Mouse (Mus musculus): ENCODE data around the gene Lrig1. TPM values are rescaled to one million over a fixed set of nuclear protein-coding genes. Genes with fewer than 3 reads are reported as not detected.

The Lrig1 gene
- polyA plus RNA-seq, 1 experiment from 2014 or later, result 7.7 TPM

DNA sequence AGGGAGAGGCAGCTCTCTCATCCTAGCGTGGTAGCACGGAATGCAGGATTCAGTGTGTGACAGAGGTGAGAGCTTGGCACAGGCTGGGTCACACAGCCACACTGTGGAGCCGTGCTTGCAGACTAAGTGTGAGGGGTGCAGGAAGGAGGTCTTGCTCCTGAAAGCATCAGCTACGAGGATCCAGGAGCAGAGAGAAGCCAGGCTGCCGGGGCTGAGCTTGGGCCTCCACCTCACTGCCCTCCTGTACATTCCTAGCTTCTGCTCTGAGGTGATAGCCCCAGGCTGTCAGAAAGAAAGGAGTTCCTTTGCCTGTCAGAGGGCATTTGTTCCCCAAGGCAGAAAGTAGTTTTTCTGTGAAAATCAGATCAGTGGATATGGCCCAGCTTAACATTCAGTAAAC is 104.8 kb downstream of the Lrig1 start:
- H3K27ac ChIP-seq (ENCODE audit: low read length), result peak overlapping the region; percentile 41

GRCm38 (mm10) chr6:94594711-94595110 is 105.2 kb downstream of the Lrig1 start:
- Histone ChIP-seq H3K4me3 (ENCODE audit: low read length) (no peak overlapping the region), H3K4me1 (ENCODE audit: control insufficient read depth, insufficient read depth, low read length) (peaks cover 51% of the 10 kb centered on the region), H3K4me2 (ENCODE audit: low read depth, low read length) (no peak overlapping the region), H3K27ac (ENCODE audit: low read length) (peak overlapping the region; percentile 44), H3K9ac (ENCODE audit: low read length) (peak overlapping the region; percentile 35; the same call in 1 of the 2 replicates), H3K36me3 (ENCODE audit: control insufficient read depth, insufficient read depth) (no peaks in the 10 kb centered on the region), H3K27me3 (ENCODE audit: control insufficient read depth, insufficient read depth, low read length) (no peaks in the 10 kb centered on the region), H3K9me3 (replicated peaks; ENCODE audit: control insufficient read depth, low read length) (no peaks in the 10 kb centered on the region)
- no peak for ATAC-seq (replicated peaks; ENCODE audit: extremely low read depth, insufficient read depth, low FRiP score)
- 57% methylated on average over 11 of the region's 11 CpGs for WGBS

More for the DNA sequence above, 104.8 kb downstream of the Lrig1 start:
- Histone ChIP-seq H3K4me1 (ENCODE audit: control insufficient read depth, insufficient read depth, low read length) (peaks cover 51% of the 10 kb centered on the region), H3K4me3 (ENCODE audit: low read length) (no peak overlapping the region), H3K27me3 (ENCODE audit: control insufficient read depth, insufficient read depth, low read length) (no peaks in the 10 kb centered on the region), H3K9ac (ENCODE audit: low read length) (no peak overlapping the region), H3K4me2 (ENCODE audit: low read depth, low read length) (no peak overlapping the region), H3K9me3 (replicated peaks; ENCODE audit: control insufficient read depth, low read length) (no peaks in the 10 kb centered on the region), H3K36me3 (ENCODE audit: control insufficient read depth, insufficient read depth) (no peaks in the 10 kb centered on the region)
- ATAC-seq (replicated peaks; ENCODE audit: extremely low read depth, insufficient read depth, low FRiP score), result no peak
- WGBS, result 37% methylated on average over 5 of the region's 5 CpGs

DNA sequence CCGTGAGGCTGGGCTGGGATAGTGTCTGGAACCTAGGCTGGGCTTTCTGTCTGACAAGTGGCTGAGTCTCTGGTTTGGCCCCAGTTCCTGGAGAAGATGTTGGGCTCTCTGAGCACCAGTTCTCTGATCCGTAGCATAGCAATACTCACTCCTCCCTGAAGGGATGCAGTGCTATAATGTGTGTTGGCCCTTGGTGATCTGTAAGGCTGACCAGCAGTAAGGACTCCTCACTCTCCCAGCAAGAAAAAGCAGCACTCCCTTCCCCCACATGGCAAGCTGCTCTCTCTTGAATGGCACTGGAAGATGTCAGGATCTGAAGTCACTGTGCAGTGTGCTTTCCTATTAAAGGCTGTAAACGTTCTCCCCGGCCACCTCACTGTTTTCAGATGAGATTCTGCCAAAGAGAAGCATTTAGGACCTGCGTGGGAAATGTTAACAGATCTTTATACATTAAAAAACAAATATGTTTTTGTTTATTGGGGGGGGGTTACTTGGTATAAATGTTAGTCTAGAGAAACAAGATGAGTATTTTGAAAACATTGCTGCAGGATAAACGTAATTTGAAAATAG is 105.8 kb downstream of the Lrig1 start:
- no peaks in the 10 kb centered on the region for H3K9me3 ChIP-seq (replicated peaks; ENCODE audit: control insufficient read depth, low read length)
- no peaks in the 10 kb centered on the region for H3K27me3 ChIP-seq (ENCODE audit: control insufficient read depth, insufficient read depth, low read length)
- H3K4me2 ChIP-seq (ENCODE audit: low read depth, low read length), result no peak overlapping the region
- H3K4me3 ChIP-seq (ENCODE audit: low read length), result no peak overlapping the region
- WGBS, result 54% methylated on average over 6 of the region's 6 CpGs
- peaks cover 51% of the 10 kb centered on the region for H3K4me1 ChIP-seq (ENCODE audit: control insufficient read depth, insufficient read depth, low read length)
- no peak overlapping the region for H3K9ac ChIP-seq (ENCODE audit: low read length)
- ATAC-seq (replicated peaks; ENCODE audit: extremely low read depth, insufficient read depth, low FRiP score), result no peak
- no peaks in the 10 kb centered on the region for H3K36me3 ChIP-seq (ENCODE audit: control insufficient read depth, insufficient read depth)
- peak overlapping the region; percentile 48 for H3K27ac ChIP-seq (ENCODE audit: low read length)

GRCm38 (mm10) chr6:94592710-94593109 is 107.2 kb downstream of the Lrig1 start:
- ATAC-seq (replicated peaks; ENCODE audit: extremely low read depth, insufficient read depth, low FRiP score), result no peak
- H3K9me3 ChIP-seq (replicated peaks; ENCODE audit: control insufficient read depth, low read length), result no peaks in the 10 kb centered on the region
- peaks cover 43% of the 10 kb centered on the region for H3K4me1 ChIP-seq (ENCODE audit: control insufficient read depth, insufficient read depth, low read length)
- H3K36me3 ChIP-seq (ENCODE audit: control insufficient read depth, insufficient read depth), result no peaks in the 10 kb centered on the region
- H3K4me3 ChIP-seq (ENCODE audit: low read length), result peak overlapping the region; percentile 22
- peak overlapping the region; percentile 49; the same call in 1 of the 2 replicates for H3K9ac ChIP-seq (ENCODE audit: low read length)
- H3K27ac ChIP-seq (ENCODE audit: low read length), result peak overlapping the region; percentile 85
- H3K4me2 ChIP-seq (ENCODE audit: low read depth, low read length), result peak overlapping the region; percentile 64
- H3K27me3 ChIP-seq (ENCODE audit: control insufficient read depth, insufficient read depth, low read length), result no peaks in the 10 kb centered on the region
- 7% methylated on average over 4 of the region's 4 CpGs for WGBS

GRCm38 (mm10) chr6:94592243-94592642 is 107.7 kb downstream of the Lrig1 start:
- peak overlapping the region; percentile 85 for H3K27ac ChIP-seq (ENCODE audit: low read length)
- peak overlapping the region; percentile 22 for H3K4me3 ChIP-seq (ENCODE audit: low read length)
- ATAC-seq (replicated peaks; ENCODE audit: extremely low read depth, insufficient read depth, low FRiP score), result peak; percentile 68
- H3K4me1 ChIP-seq (ENCODE audit: control insufficient read depth, insufficient read depth, low read length), result peaks cover 38% of the 10 kb centered on the region
- H3K36me3 ChIP-seq (ENCODE audit: control insufficient read depth, insufficient read depth), result no peaks in the 10 kb centered on the region
- H3K27me3 ChIP-seq (ENCODE audit: control insufficient read depth, insufficient read depth, low read length), result no peaks in the 10 kb centered on the region
- H3K9ac ChIP-seq (ENCODE audit: low read length), result peak overlapping the region; percentile 49; the same call in 1 of the 2 replicates
- peak overlapping the region; percentile 64 for H3K4me2 ChIP-seq (ENCODE audit: low read depth, low read length)
- 14% methylated on average over 8 of the region's 8 CpGs for WGBS
- no peaks in the 10 kb centered on the region for H3K9me3 ChIP-seq (replicated peaks; ENCODE audit: control insufficient read depth, low read length)

DNA sequence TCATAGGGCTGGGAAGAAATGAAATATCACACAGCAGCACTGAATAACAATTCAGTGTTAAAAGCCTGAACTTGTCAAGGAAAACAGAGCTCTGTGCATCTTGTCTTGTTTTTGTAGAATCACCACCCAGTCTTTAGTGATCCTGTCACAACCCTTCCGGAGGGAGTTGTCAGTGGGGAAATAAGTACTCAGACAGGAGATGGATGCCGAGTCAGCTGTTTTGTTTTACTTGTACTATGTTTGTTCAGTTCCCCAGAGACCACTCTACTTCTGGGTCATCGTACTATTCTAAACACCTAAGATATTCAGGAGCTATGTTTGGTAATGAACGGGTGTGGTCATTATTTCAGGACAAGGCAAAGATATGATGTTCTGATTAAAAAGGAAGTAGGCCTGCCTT is 111.6 kb downstream of the Lrig1 start:
- H3K4me1 ChIP-seq (ENCODE audit: control insufficient read depth, insufficient read depth, low read length), result peaks cover 16% of the 10 kb centered on the region
- H3K27ac ChIP-seq (ENCODE audit: low read length), result no peak overlapping the region
- no peaks in the 10 kb centered on the region for H3K36me3 ChIP-seq (ENCODE audit: control insufficient read depth, insufficient read depth)
- no peak for ATAC-seq (replicated peaks; ENCODE audit: extremely low read depth, insufficient read depth, low FRiP score)
- H3K4me2 ChIP-seq (ENCODE audit: low read depth, low read length), result no peak overlapping the region
- no peak overlapping the region for H3K9ac ChIP-seq (ENCODE audit: low read length)
- H3K9me3 ChIP-seq (replicated peaks; ENCODE audit: control insufficient read depth, low read length), result no peaks in the 10 kb centered on the region
- H3K27me3 ChIP-seq (ENCODE audit: control insufficient read depth, insufficient read depth, low read length), result no peaks in the 10 kb centered on the region
- WGBS, result 74% methylated on average over 4 of the region's 4 CpGs
- no peak overlapping the region for H3K4me3 ChIP-seq (ENCODE audit: low read length)

GRCm38 (mm10) chr6:94584976-94585375 is 115.0 kb downstream of the Lrig1 start:
- H3K36me3 ChIP-seq (ENCODE audit: control insufficient read depth, insufficient read depth), result no peaks in the 10 kb centered on the region
- no peaks in the 10 kb centered on the region for H3K27me3 ChIP-seq (ENCODE audit: control insufficient read depth, insufficient read depth, low read length)
- no peak overlapping the region for H3K4me3 ChIP-seq (ENCODE audit: low read length)
- H3K27ac ChIP-seq (ENCODE audit: low read length), result no peak overlapping the region
- H3K4me2 ChIP-seq (ENCODE audit: low read depth, low read length), result no peak overlapping the region
- H3K4me1 ChIP-seq (ENCODE audit: control insufficient read depth, insufficient read depth, low read length), result peaks cover 3% of the 10 kb centered on the region
- H3K9me3 ChIP-seq (replicated peaks; ENCODE audit: control insufficient read depth, low read length), result no peaks in the 10 kb centered on the region
- no peak for ATAC-seq (replicated peaks; ENCODE audit: extremely low read depth, insufficient read depth, low FRiP score)
- WGBS, result 66% methylated on average over 4 of the region's 4 CpGs
- no peak overlapping the region for H3K9ac ChIP-seq (ENCODE audit: low read length)

DNA sequence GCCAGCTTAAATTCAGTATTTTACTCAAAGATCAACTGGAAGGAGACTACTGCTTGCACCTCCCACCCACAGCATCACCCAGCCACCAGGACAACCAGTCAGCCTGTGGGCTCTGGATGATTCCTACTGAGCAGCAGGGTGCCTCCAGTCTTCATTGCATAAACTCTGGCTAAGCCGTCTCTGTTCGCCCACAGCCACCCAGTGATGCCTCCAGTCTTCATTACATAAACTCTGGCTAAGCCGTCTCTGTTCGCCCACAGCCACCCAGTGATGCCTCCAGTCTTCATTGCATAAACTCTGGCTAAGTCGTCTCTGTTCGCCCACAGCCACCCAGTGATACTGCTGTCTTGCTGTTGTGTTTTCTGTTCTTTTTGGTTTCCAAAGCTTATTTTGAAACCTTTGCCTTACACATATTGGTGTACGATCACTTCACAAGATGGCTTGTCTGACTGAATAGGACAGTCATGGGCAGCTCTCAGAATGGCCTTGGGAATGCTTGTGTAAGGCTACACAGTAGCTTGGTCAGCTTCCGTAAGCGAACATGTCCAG is 115.7 kb downstream of the Lrig1 start:
- Histone ChIP-seq H3K27me3 (ENCODE audit: control insufficient read depth, insufficient read depth, low read length) (no peaks in the 10 kb centered on the region), H3K4me2 (ENCODE audit: low read depth, low read length) (no peak overlapping the region), H3K36me3 (ENCODE audit: control insufficient read depth, insufficient read depth) (no peaks in the 10 kb centered on the region), H3K4me1 (ENCODE audit: control insufficient read depth, insufficient read depth, low read length) (peaks cover 3% of the 10 kb centered on the region), H3K27ac (ENCODE audit: low read length) (no peak overlapping the region), H3K4me3 (ENCODE audit: low read length) (no peak overlapping the region), H3K9me3 (replicated peaks; ENCODE audit: control insufficient read depth, low read length) (no peaks in the 10 kb centered on the region), H3K9ac (ENCODE audit: low read length) (no peak overlapping the region)
- ATAC-seq (replicated peaks; ENCODE audit: extremely low read depth, insufficient read depth, low FRiP score), result no peak
- 92% methylated on average over 9 of the region's 9 CpGs for WGBS

DNA sequence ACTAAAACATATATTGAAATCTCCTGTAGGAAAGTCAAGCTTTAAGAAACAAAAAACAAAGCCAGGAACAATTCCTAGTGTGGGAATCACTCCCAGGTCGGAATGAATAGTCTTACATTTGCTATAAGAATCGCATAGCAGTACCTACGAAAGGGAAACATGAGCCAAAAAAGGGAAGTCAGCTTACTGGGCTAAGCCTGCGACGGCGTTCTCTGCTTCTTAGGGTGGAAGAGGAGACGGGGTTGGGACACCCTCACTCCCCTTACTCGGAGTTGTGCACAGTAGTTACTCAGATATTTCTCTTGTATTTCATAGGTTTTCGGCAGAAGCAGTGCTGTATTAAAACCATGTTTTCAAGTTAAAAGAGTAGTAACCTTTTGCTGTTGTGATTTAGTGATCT is 117.9 kb downstream of the Lrig1 start:
- Histone ChIP-seq H3K4me2 (ENCODE audit: low read depth, low read length) (no peak overlapping the region), H3K9me3 (replicated peaks; ENCODE audit: control insufficient read depth, low read length) (no peaks in the 10 kb centered on the region), H3K9ac (ENCODE audit: low read length) (no peak overlapping the region), H3K27ac (ENCODE audit: low read length) (no peak overlapping the region), H3K36me3 (ENCODE audit: control insufficient read depth, insufficient read depth) (no peaks in the 10 kb centered on the region), H3K27me3 (ENCODE audit: control insufficient read depth, insufficient read depth, low read length) (no peaks in the 10 kb centered on the region), H3K4me1 (ENCODE audit: control insufficient read depth, insufficient read depth, low read length) (peaks cover 3% of the 10 kb centered on the region), H3K4me3 (ENCODE audit: low read length) (no peak overlapping the region)
- ATAC-seq (replicated peaks; ENCODE audit: extremely low read depth, insufficient read depth, low FRiP score), result no peak
- 86% methylated on average over 9 of the region's 9 CpGs for WGBS

Data from heart, embryonic 16.5 days (tissue).